Mouse (Mus musculus) thymus, adult 2 months (tissue): ENCODE measurements around the gene Srprb.

Experiments
- CTCF ChIP-seq: fragments of 200-500 bp; IDR thresholded peaks from 2 replicates; pipeline ENCODE4 v1.5.1; 2012; ENCODE audit warnings: mild to moderate bottlenecking, control low read depth, low read length, moderate library complexity, borderline replicate concordance; ENCODE audit not compliant: control insufficient read depth, poor library complexity, insufficient read depth; ENCODE audit errors: extremely low read depth
- POLR2A ChIP-seq: fragments of 200-500 bp; IDR thresholded peaks from 2 replicates; pipeline ENCODE4 v1.6.1; 2012; ENCODE audit warnings: mild to moderate bottlenecking, low read length, control low read depth, moderate library complexity; ENCODE audit not compliant: control insufficient read depth, poor library complexity, insufficient read depth; ENCODE audit errors: extremely low read depth

GRCm38 (mm10) chr9:103180807-103181565 lies 21.0 kb downstream of the Srprb start:
- no peak for TF ChIP-seq CTCF
- TF ChIP-seq POLR2A = no peak
